Mouse (Mus musculus) monocyte, adult 5-6 weeks (primary cell): Measurements from ENCODE around the gene Asic4. TPM values are rescaled to one million over a fixed set of nuclear protein-coding genes. Genes with fewer than 3 reads are reported as not detected.

Source experiments
- ATAC-seq: fragments of 153-309, 156-312 bp; replicated peaks from 2 replicates; pipeline ENCODE4 v1.8.0; 2017; ENCODE audit warnings: mild to moderate bottlenecking; ENCODE audit not compliant: low TSS enrichment, insufficient number of reproducible peaks, severe bottlenecking, poor library complexity, low FRiP score
- total RNA-seq: library from RNA; stranded (forward); fragments of 200-1000, 200-491, 200-594 nt; gene quantifications from 3 replicates; pipeline ENCODE4 v1.2.3, GENCODE M21; 2017

Gene Asic4
- total RNA-seq, 1 experiment from 2014 or later: not detected

DNA sequence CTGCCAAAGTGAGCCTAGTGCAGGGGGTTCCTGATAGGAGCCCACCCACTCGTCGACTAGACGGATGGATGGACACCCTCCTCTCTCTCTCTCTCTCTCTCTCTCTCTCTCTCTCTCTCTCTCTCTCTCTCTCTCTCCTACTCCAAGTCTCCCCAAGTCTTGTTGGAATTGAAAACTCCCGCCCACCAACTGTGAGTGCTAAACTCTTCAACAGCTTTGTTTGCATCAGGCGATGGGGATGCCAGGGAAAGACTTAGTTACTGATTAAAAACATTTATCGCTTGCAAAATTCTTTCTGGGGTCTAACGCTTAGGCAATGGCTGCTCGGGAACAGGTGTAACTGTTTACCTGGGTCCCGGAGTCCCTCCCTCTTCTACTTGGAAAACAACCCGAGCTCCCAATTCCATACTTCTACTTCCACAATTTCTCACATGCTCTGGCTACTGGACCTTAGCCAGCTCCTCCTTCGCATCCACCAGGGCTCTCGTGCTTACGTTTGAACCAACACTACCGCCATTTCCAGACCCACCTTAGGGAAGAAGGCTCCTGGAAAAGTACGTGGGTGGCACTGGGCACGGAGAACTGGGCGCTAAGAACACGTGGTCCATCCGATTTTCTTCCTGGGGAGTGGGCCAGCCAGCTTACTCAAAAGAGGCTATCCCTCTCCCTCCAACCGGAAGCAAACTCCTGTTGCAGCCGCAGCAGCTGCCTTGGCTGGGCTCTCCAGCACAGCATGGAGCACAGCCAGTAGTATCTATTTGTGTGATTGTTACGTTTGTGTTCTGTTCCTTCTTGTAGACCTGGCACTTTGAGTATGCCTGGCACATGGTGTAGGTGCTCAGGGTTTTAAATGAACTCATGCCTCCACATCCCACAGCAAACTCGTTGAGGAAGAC, 8.8 kb downstream of the Asic4 start:
- ATAC-seq: no peak

DNA sequence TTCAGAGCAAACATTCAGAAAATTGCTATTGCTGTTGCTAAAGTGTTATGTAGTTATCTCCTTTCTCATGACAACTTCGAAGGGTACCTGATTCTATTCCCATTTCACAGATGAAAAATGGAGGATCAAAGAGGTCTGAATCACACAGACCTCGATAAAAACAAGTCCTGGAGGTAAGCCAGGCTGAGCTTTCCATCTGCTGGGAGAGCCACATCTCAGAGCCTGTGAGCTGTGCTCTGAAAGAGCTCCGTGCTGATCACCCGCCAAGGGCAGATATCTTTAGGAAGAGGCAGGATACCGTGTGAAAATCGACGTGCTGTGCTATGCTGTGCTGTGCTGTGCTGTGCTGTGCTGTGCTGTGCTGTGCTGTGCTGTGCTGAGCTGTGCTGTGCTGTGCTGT, 10.1 kb downstream of the Asic4 start:
- ATAC-seq: no peak

DNA sequence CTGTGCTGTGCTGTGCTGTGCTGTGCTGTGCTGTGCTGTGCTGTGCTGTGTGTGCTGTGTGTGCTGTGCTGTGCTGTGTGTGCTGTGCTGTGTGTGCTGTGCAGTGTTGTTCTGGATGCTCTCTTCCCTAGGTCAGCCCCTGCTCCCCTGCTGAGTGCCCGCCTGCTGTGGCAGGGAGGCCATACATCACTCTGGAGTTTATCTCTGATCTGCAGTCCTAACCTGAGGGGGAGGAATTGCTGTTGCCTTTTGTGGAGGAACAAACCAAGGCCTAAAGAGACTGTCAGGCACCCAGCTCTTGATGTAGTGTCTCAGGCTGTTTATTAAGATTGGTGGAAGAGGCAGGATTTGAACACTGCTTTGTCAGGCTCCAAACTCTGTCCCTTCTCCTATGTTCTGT, 12.4 kb downstream of the Asic4 start:
- no peak for ATAC-seq

DNA sequence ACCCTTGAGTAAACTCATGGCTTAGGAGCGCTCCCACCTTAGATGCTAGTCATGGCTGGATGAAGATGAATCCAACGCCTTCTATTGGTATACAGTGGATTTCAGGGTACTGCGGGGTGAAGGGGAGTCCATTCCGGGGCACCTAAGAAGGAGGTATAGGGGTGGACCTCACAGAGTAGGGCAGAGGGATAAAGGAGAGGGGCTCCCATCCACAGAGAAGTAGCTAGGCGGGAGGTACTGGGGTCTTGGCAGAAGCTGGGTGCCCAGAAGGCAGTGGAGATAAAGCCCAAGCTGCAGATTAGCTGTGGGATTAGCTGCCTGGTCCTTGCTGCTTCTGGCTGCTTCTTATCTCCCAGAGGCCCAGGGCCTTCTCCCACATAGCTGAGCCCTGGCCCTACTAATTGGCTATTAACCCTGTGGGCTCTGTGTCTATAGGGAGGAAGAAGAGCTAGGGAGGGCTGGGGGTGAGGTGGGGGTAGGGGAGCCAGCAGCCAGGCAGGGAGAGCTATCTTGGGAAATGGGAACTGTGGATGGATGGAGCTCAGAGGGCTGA, 13.5 kb downstream of the Asic4 start:
- no peak for ATAC-seq

DNA sequence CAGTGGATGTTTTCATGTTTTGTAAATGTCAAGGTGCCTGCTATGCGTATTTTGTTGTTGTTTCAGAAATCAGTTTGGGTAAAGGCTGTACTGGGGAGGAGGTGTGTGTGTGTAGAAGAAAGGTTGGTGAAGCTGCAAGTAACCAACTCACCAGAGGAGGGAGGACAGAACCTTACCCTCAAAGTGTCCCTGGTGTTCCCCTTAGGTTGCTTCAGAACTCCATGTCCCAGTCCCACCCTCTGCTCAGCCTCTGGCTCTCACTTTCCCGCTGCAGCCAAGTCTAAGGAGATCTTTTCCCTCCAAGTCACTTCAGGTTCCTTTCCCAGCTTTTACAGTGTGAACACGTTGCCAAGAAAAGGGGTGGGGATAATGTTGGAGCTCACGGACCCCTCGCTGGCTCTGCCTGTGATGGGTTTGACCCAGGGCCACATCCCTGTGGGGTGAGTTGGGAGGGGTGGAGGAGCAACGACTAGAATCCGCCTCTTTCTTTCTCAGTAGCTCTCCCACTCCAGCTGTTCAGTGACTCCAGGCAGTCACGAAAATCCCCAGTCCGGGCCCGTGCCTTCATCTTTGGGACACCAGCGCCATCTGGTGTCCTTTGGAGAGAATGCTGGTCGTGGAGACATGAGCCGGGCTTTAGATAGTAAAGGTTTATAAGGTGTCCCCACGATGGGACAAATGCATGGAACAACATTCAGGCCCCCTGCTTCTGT, 17.1 kb downstream of the Asic4 start:
- 0 out of 2 replicates have a peak, but pooled peaks have one; percentile 52 for ATAC-seq

DNA sequence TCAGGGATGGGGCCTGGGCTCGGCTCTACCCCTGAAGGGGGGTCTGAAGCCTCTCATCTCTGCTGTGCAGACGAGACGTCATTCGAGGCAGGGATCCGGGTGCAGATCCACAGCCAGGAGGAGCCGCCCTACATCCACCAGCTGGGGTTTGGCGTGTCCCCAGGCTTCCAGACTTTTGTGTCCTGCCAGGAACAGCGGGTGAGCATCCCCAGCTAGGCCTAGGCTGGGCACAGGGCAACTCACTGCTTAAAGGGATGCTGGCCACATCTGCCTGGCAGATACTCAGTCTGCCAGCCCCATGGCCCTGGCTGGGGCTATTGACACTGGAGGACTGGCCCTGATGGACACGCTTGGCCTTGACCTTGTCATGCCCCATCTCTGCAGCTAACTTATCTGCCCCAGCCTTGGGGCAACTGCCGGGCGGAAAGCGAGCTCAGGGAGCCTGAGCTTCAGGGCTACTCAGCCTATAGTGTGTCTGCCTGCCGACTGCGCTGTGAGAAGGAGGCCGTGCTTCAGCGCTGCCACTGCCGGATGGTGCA, 19.1 kb downstream of the Asic4 start:
- ATAC-seq: no peak

DNA sequence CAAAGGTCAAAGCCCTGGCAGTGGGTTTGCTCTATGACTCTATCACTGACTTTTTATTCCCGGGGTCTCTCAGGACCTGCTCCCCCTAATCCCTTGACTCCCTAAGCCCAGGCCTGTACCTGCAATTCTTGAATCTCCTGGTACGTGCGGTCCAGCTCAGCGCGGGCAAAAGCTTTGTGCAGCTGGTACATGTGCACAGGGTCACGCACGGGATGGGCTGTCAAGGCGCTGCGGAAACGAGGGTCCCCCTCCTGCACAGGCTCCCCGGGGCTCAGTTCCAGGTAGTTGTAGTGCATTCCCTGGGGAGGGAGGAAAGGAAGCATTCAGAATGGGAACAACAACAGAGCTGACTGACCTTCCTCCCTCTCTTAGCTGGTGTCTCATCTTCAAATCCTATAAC, 26.2 kb downstream of the Asic4 start:
- ATAC-seq: no peak

DNA sequence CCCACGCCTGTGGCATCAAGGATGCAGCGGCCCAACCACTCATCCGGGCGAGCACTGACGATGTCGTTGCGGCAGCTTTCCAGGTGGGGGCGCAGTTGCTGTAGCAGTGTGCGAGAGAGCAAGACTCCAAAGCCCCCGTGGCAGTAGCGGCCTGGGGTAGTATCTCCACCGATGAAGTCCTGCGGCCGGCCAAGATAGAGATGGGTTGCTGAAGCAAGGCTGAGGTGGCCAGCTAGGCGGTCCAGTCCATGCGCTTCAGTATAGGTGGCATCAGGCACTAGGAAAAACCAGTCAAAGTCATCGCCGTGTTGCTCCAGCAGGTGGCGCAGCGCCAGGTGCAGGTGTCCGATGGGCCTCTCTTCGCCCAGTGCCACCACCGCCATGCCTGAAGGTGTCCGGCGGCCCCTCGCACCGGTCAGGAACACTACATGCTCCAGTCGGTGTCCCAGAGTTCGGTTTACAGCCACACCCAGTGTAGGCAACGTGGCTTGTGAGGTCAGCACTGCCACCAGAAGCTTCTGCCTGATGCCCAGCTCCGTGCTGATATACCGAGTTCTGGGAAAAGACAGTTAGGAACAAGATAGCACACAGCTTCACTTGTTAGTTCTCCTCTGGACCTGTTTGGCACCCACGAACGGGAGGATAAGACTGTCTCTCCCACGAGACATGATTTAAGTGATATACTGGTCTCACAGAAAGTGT, 27.2 kb downstream of the Asic4 start:
- peak; percentile 24 for ATAC-seq

DNA sequence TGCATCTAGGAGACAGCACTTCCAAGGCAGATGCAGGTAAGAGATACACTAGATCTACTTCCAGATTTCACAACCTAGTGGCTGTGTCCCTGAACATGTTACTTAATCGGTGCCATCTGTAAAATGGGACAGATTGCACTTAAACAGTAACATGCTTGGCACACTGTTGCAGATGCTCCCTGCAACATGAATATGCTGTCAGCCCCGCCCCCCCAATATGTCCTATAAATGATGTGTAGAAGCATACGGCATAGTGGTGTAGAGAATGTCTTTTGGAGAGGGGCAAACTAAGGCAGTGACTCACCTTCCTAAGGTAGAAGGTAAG, 27.7 kb downstream of the Asic4 start:
- ATAC-seq: no peak

DNA sequence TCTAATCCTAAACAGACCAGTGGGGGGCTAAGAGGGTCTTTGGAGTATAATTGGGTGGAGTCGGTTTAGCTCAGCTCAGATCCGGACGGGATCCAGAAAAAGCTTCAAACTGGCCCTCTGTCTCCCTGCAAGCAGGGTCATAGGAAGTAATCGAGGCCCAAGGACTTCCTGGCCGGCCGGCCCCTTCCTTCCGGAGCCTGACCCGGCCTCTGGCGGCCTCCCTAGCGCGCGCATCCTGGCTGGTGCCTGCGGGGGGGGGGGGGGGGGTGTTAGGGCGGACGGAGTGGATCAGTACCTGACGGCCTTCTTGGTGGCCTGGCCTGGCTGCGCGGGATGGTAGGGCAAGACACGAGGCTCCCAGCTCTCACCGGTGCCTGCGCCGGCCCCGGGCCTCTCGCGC, 28.3 kb downstream of the Asic4 start:
- ATAC-seq: no peak

DNA sequence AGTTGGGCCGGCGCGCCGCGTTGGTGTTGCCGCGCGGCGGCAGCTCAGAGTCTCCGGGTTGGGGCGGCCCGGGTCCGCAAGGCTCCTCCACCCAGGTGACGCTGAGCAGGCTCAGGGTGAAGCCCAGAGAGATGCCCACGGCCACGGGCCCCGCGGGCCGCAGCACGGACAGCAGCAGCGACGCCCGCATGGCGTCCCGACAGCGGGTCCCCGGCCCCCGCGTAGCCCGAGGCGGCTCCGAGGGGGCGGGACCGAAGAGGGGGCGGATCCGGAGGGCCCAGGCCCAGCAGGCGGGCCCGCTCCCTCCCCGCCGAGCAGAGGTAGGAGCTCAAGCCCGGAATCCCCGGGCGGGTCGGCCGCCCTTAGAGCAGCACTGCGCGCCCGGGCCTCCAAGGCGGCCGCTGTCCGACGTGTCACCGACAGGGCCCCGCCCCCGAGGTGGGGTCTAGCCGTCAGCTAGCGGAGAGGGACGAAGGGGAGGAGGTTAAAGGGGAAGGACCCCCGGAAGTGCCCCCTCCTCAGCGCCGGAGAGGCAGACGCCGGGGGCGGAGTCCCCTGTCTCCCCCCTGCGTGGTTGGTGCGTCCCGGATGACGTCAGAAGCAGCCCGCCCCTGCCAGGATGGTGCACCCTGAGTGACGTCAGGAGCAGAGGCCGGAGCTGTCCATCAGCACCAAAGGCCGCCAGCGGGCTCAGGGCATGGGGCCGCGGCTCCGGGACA, 28.8 kb downstream of the Asic4 start, which contains the start of the genes Chpf and Tmem198:
Chpf (minus strand) TSS at position 392 of the 719 bp plus-strand sequence.
Tmem198 (plus strand) TSS at position 617 of the 719 bp plus-strand sequence.
- ATAC-seq: peak; percentile 85

DNA sequence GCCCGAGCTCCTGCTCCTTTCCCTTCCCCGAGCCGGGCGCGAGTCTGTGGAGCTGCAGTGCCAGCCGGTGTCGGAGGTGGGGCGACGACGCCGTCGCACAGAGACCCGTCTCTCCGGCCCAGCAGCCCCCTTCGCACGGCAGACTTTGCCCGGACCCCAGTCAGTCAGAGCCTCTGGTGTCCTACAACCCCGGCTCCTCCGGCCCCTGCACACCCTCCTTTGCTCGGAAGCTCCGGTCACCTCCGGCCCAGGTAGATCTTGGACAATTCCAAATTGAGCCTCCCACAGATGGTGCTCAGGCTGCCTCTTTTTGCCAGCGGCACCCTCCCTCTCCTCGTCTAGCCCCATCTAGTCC, 29.4 kb downstream of the Asic4 start:
- ATAC-seq: no peak

DNA sequence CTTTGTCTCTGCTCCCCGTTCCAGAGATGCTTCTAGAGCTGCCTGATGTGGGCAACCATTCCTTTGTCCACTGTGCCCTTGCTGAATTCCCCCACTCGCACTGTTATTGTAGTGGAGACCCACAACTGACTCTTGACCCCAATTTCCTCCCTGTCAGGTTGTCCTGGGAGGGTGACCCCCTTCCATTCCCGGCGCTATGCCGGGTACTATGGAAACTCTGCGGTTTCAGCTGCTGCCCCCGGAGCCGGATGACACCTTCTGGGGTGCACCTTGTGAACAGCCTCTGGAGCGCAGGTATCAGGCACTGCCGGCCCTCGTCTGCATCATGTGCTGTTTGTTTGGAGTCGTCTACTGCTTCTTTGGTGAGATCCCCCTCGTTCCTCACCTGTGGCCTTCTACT, 29.8 kb downstream of the Asic4 start:
- ATAC-seq: no peak

DNA sequence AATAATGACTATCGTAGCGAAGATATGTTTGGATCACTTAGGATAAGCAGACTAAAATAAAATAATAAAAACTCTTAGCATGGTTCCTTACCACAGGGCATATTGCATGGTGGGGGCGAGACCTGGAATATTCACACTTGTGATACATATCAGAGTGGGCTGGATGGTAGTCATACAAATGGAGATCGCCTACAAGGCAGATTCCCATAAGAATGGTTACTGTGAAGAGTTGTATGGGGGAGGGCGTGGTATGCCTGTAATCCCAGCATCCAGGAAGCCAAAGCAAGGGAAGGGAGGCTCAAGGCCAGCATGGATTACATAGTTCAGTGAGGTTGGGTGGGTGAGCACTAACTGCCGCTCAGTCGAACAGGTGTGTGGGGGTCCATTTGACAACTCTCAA, 30.5 kb downstream of the Asic4 start:
- ATAC-seq: no peak

DNA sequence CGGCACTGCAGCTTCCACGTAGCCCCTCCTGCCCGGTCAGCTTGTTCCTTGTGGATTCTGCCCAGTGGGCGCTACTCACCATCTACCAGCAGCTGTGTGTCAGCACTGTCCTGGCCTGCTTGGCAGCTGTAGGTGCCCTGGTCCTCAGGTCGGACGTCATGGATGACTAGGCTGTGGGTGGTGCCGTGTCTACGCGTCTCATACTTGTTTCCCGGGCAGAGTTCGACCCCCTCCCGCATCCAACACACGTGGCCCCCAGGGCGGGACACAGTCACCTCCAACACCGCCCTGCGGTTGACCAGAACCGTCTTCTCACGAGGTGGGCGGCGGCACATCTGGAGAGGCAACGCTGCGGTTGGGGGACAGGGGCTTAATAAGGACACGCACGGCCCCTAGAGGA, 36.3 kb downstream of the Asic4 start:
- ATAC-seq: no peak

DNA sequence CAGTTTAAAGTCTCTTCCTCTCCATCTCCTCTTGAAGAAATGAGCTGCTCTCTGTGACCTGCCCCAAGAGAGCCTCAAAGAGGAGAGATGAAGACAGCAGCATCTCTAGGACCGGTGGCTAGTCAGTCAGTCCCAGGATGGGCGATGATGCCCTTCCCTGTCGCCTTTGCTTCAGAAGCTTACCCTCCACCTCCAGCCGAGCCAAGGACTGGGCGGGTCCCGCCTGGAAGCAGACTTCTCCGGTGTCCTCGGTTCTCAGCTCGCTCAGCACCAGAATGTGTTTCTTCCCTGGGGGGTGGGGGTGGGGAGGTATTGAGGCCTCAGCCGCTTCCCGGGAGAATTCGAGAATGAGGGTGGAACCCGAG, 36.8 kb downstream of the Asic4 start:
- no peak for ATAC-seq

DNA sequence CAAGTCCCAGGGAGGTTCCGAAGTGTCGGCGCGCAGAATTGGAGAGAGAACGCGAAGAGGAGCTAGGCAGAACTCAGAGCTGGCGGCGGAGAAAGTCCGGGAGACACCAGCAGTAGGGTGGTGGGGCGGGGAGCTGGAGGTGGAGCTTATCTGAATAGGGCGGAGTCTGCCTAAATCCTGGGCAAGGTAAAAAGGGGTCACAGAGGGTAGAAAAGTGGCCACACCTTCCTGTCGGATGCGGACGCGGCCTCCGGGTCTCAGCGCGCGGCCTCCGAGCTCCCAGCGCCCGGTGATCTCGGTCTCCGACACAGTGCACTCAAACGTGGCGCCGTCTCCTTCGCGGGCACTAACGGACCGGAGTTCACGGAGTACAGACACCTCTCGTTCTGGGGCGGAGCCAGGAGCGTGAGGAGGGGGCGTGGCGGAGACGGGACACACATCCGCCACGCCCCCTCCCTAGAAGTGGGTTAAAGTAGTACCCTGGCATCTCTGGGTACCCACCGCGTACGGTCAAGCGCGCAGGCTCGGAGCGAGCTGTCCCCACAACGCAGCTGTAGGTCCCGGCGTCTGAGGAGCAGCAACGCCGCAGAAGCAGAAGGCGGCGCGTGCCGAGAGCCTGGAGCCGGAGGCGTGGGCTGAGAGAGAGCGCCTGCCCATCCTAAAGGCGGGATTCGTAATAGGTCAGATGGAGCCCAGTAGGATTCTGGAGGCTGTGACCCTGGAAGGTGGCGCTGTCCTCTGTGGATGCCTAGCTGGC, 37.3 kb downstream of the Asic4 start:
- no peak for ATAC-seq
